Mouse (Mus musculus): Measurements from ENCODE around the gene Ttyh2. TPM values are rescaled to one million over a fixed set of nuclear protein-coding genes. Genes with fewer than 3 reads are reported as not detected.
A peak's percentile ranks its signal among the peaks of the same experiment; 100 is the strongest.

Ttyh2 gene
- polyA plus RNA-seq, 1 experiment from 2014 or later: 20.4 TPM

DNA sequence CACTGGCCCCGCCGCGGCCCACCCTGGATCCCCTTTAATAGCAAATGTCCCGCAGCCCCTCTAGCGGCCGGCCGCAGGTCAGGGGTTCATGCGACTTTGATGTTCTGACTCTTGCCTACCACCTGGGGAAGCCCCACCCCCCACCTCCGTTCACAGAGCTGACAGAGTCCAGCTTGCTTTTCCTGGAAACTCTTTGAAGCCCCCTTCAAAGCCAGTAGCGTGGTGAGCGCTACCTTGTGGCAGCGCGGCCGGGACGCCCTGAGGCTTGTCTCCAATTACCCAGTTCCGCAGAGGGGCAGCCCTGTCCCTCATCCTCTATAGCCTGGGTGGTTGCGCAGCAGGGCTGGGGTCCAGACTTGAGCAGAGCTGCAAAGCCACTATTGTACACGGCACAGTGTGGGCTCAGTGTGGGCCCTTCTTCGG is 35.5 kb upstream of the Ttyh2 start:
- H3K9me3 ChIP-seq (ENCODE audit: low read length): no peaks in the 10 kb centered on the region
- no peak overlapping the region for H3K9ac ChIP-seq (replicated peaks; ENCODE audit: low read length)
- no peak for ATAC-seq (ENCODE audit: low FRiP score, low TSS enrichment)
- peaks cover 41% of the 10 kb centered on the region for H3K27me3 ChIP-seq (ENCODE audit: insufficient read depth, low read length)
- peak overlapping the region; percentile 19; the same call in 1 of the 2 replicates for H3K4me2 ChIP-seq (replicated peaks; ENCODE audit: low read depth, low read length)
- no peak overlapping the region for H3K4me3 ChIP-seq (ENCODE audit: low read length)
- WGBS: 6% methylated on average over 19 of the region's 19 CpGs
- peaks cover 6% of the 10 kb centered on the region; the same call in 1 of the 2 replicates for H3K4me1 ChIP-seq (ENCODE audit: insufficient read depth, low read length)
- no peak overlapping the region for H3K27ac ChIP-seq (ENCODE audit: low read length)
- H3K36me3 ChIP-seq (ENCODE audit: insufficient read depth, low read length): no peaks in the 10 kb centered on the region

DNA sequence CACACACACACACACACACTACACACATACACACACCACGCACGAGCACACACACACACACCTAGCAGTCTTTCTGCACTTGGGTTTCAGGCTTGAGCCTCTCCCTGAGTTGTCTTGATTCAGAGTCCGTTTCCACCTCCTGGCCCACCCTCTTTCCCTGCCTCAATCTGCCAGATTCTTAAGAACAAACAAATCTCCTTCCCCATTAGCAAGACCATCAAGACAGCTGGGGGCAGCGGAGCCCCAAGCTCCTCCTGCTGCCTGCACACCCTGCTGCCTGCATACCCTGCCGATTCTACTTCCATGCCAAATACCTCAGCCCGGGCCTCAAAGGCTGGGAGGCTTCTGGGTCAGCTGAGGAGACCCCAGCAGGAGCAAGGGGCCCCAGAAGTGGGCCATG is 34.6 kb upstream of the Ttyh2 start:
- Histone ChIP-seq H3K4me3 (ENCODE audit: low read length) (no peak overlapping the region), H3K27ac (ENCODE audit: low read length) (no peak overlapping the region), H3K9me3 (ENCODE audit: low read length) (no peaks in the 10 kb centered on the region), H3K9ac (replicated peaks; ENCODE audit: low read length) (no peak overlapping the region), H3K4me2 (replicated peaks; ENCODE audit: low read depth, low read length) (no peak overlapping the region), H3K4me1 (ENCODE audit: insufficient read depth, low read length) (peaks cover 6% of the 10 kb centered on the region; the same call in 1 of the 2 replicates), H3K27me3 (ENCODE audit: insufficient read depth, low read length) (peaks cover 34% of the 10 kb centered on the region), H3K36me3 (ENCODE audit: insufficient read depth, low read length) (no peaks in the 10 kb centered on the region)
- no peak for ATAC-seq (ENCODE audit: low FRiP score, low TSS enrichment)
- WGBS: 43% methylated on average over 6 of the region's 6 CpGs

DNA sequence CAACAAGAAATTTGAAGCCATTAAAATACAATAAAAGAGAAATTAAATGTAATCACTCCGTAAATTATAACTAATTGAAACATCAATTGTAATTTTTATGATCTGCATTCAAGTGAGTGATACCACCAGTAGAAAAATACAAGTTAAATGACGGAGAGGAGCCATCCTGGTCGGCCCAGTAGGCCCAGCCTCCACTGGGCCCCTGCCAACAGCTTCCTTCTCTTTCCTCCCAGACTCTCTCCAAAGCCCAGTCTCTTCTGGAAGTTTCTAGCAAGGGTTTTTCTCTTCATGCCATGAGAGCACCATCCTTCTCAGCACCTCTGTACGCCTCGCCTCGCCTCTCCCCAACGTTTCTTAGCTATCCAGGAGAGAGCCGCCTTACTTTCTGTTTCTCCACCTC is 34.1 kb upstream of the Ttyh2 start:
- Histone ChIP-seq H3K36me3 (ENCODE audit: insufficient read depth, low read length) (no peaks in the 10 kb centered on the region), H3K9ac (replicated peaks; ENCODE audit: low read length) (no peak overlapping the region), H3K4me1 (ENCODE audit: insufficient read depth, low read length) (peaks cover 6% of the 10 kb centered on the region; the same call in 1 of the 2 replicates), H3K27me3 (ENCODE audit: insufficient read depth, low read length) (peaks cover 31% of the 10 kb centered on the region), H3K9me3 (ENCODE audit: low read length) (no peaks in the 10 kb centered on the region), H3K4me3 (ENCODE audit: low read length) (no peak overlapping the region), H3K27ac (ENCODE audit: low read length) (no peak overlapping the region), H3K4me2 (replicated peaks; ENCODE audit: low read depth, low read length) (no peak overlapping the region)
- 81% methylated on average over 8 of the region's 8 CpGs for WGBS
- no peak for ATAC-seq (ENCODE audit: low FRiP score, low TSS enrichment)

DNA sequence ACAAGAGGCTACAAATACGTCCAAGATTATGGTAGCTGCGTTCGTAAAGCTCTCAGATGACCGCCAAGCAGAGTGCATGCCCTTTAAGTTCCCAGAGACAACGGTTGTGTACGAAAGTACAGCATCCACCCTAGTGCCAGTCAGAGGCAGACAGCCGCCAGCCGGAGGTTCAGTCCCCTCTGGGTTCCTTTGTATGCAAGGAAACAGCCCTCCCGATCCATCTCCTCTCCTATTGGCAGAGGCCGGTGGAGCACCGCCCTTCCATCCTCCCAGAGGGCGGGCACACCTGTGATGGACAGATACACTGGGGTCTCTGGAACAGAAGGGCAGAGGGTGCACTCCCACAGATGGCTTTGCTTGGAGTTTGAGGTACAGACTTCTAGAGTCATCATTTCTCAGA is 33.0 kb upstream of the Ttyh2 start:
- Histone ChIP-seq H3K9ac (replicated peaks; ENCODE audit: low read length) (no peak overlapping the region), H3K4me1 (ENCODE audit: insufficient read depth, low read length) (peaks cover 6% of the 10 kb centered on the region; the same call in 1 of the 2 replicates), H3K4me3 (ENCODE audit: low read length) (no peak overlapping the region), H3K27ac (ENCODE audit: low read length) (no peak overlapping the region), H3K4me2 (replicated peaks; ENCODE audit: low read depth, low read length) (no peak overlapping the region), H3K9me3 (ENCODE audit: low read length) (peaks cover 3% of the 10 kb centered on the region; the same call in 1 of the 2 replicates), H3K36me3 (ENCODE audit: insufficient read depth, low read length) (no peaks in the 10 kb centered on the region), H3K27me3 (ENCODE audit: insufficient read depth, low read length) (peaks cover 26% of the 10 kb centered on the region)
- ATAC-seq (ENCODE audit: low FRiP score, low TSS enrichment): 0 out of 2 replicates have a peak, but pooled peaks have one; percentile 49
- WGBS: 62% methylated on average over 12 of the region's 12 CpGs

DNA sequence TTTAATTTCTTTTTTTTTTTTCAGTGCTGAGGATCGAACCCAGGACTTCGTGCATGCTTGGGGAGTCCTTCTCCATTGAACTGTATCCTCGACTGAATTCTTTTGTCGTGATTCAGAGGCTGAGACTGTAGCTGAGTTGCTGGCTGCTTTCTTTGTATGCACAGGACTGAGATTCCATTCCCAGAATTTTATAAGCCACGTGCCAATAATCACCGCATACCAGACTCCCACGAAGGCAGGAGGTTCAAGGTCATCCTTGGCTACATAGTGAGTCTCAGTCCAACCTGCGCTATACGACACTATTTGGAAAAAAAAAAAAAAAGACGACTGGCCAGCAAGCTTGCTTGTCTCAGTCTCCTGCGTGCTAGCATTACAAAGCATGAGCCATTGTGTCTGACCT is 32.3 kb upstream of the Ttyh2 start:
- Histone ChIP-seq H3K4me3 (ENCODE audit: low read length) (no peak overlapping the region), H3K36me3 (ENCODE audit: insufficient read depth, low read length) (no peaks in the 10 kb centered on the region), H3K4me1 (ENCODE audit: insufficient read depth, low read length) (peaks cover 6% of the 10 kb centered on the region; the same call in 1 of the 2 replicates), H3K9me3 (ENCODE audit: low read length) (peaks cover 3% of the 10 kb centered on the region; the same call in 1 of the 2 replicates), H3K4me2 (replicated peaks; ENCODE audit: low read depth, low read length) (no peak overlapping the region), H3K27me3 (ENCODE audit: insufficient read depth, low read length) (peaks cover 21% of the 10 kb centered on the region), H3K27ac (ENCODE audit: low read length) (no peak overlapping the region), H3K9ac (replicated peaks; ENCODE audit: low read length) (no peak overlapping the region)
- 59% methylated on average over 11 of the region's 11 CpGs for WGBS
- ATAC-seq (ENCODE audit: low FRiP score, low TSS enrichment): no peak

DNA sequence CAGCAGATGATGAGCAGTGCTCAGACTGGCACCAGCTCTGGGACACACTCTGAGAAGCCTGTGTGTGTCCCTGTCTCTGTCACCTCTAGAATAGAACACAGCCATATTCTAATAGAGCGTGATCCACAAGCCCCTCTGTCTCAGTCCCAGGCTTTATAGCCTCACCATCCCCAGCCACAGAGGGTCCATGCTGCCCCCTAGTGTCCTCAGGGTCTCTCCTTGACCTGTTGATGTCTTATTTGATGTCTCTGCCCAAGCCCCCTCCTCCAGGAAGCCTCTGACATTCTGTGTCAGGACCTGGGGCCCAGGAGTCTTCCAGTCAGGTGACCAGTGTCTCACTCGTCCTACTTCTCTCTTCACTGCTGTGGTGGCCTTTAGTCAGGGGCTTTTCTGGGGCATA is 31.1 kb upstream of the Ttyh2 start:
- Histone ChIP-seq H3K9ac (replicated peaks; ENCODE audit: low read length) (no peak overlapping the region), H3K9me3 (ENCODE audit: low read length) (peaks cover 3% of the 10 kb centered on the region; the same call in 1 of the 2 replicates), H3K36me3 (ENCODE audit: insufficient read depth, low read length) (no peaks in the 10 kb centered on the region), H3K4me2 (replicated peaks; ENCODE audit: low read depth, low read length) (no peak overlapping the region), H3K27me3 (ENCODE audit: insufficient read depth, low read length) (peaks cover 10% of the 10 kb centered on the region), H3K27ac (ENCODE audit: low read length) (no peak overlapping the region), H3K4me3 (ENCODE audit: low read length) (no peak overlapping the region), H3K4me1 (ENCODE audit: insufficient read depth, low read length) (peaks cover 6% of the 10 kb centered on the region; the same call in 1 of the 2 replicates)
- ATAC-seq (ENCODE audit: low FRiP score, low TSS enrichment): no peak
- WGBS: 63% methylated on average over 2 of the region's 2 CpGs

DNA sequence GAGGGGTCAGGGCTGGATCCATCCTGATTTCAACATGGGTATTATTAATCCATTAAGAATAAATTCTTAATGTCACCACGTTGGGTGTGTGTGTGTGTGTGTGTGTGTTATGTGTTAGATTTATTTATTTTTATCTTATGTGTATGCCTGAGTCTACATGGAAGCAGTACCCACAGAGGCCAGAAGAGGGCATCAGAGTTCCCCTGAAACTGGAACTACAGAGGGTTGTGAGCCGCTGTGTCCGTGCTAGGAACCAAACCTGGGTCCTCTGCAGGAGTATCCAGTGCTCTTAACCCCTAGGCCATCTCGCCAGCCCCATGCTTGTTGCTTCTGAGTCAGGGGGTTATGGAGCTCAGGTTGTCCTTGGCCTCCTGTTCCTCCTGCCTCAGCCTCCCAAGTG is 25.7 kb upstream of the Ttyh2 start:
- Histone ChIP-seq H3K27me3 (ENCODE audit: insufficient read depth, low read length) (no peaks in the 10 kb centered on the region), H3K4me1 (ENCODE audit: insufficient read depth, low read length) (no peaks in the 10 kb centered on the region), H3K4me2 (replicated peaks; ENCODE audit: low read depth, low read length) (no peak overlapping the region), H3K9me3 (ENCODE audit: low read length) (peaks cover 3% of the 10 kb centered on the region; the same call in 1 of the 2 replicates), H3K9ac (replicated peaks; ENCODE audit: low read length) (no peak overlapping the region), H3K4me3 (ENCODE audit: low read length) (no peak overlapping the region), H3K27ac (ENCODE audit: low read length) (no peak overlapping the region), H3K36me3 (ENCODE audit: insufficient read depth, low read length) (no peaks in the 10 kb centered on the region)
- ATAC-seq (ENCODE audit: low FRiP score, low TSS enrichment): no peak
- WGBS: 70% methylated on average over 4 of the region's 4 CpGs

DNA sequence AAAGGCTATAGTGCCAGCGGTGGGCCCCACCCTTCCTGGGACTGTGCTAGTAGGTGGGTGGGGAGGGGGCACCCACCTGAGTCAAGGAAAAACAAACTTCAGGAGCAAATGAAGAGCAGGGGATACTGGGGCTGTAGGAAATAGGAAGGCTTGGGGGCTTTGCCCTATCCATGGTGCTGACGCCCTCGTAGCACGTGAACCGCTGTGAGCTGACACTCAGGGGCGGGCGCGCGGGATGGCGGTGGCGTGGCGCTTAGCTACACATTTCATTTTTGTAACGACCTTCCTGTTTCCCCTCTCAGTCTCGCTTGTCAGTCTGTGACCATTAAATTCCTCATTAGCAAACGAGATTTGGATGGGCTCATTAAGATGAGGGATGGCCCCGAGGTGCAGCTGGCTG is 22.7 kb upstream of the Ttyh2 start:
- no peaks in the 10 kb centered on the region for H3K9me3 ChIP-seq (ENCODE audit: low read length)
- H3K4me3 ChIP-seq (ENCODE audit: low read length): no peak overlapping the region
- WGBS: 4% methylated on average over 16 of the region's 16 CpGs
- H3K9ac ChIP-seq (replicated peaks; ENCODE audit: low read length): no peak overlapping the region
- no peak for ATAC-seq (ENCODE audit: low FRiP score, low TSS enrichment)
- no peaks in the 10 kb centered on the region for H3K4me1 ChIP-seq (ENCODE audit: insufficient read depth, low read length)
- H3K27ac ChIP-seq (ENCODE audit: low read length): no peak overlapping the region
- H3K27me3 ChIP-seq (ENCODE audit: insufficient read depth, low read length): peaks cover 5% of the 10 kb centered on the region; the same call in 1 of the 2 replicates
- no peak overlapping the region for H3K4me2 ChIP-seq (replicated peaks; ENCODE audit: low read depth, low read length)
- H3K36me3 ChIP-seq (ENCODE audit: insufficient read depth, low read length): no peaks in the 10 kb centered on the region

DNA sequence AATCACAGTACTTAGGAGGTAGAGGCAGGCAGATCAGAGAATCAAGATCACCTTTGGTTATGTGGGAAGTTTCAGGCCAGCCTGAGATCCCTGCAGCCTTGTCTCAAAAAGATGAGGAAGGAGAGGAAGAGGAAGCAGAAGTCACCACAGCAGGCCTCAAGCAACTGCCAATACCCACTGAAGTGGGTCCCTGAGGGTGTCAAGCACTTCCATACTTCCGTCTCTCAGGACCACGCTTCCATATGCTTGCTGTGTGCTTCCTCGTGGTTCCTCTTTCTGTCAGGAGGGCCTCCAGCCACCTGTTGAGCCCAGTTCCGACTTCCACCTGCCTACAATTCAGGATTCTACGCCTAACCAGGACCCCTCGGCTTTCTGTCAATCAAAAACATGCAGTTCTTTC is 21.6 kb upstream of the Ttyh2 start:
- no peak overlapping the region for H3K27ac ChIP-seq (ENCODE audit: low read length)
- ATAC-seq (ENCODE audit: low FRiP score, low TSS enrichment): no peak
- no peaks in the 10 kb centered on the region for H3K36me3 ChIP-seq (ENCODE audit: insufficient read depth, low read length)
- no peaks in the 10 kb centered on the region for H3K4me1 ChIP-seq (ENCODE audit: insufficient read depth, low read length)
- peaks cover 5% of the 10 kb centered on the region; the same call in 1 of the 2 replicates for H3K27me3 ChIP-seq (ENCODE audit: insufficient read depth, low read length)
- H3K9ac ChIP-seq (replicated peaks; ENCODE audit: low read length): no peak overlapping the region
- no peak overlapping the region for H3K4me3 ChIP-seq (ENCODE audit: low read length)
- H3K9me3 ChIP-seq (ENCODE audit: low read length): no peaks in the 10 kb centered on the region
- whole genome bisulfite sequencing: 81% methylated on average over 6 of the region's 6 CpGs
- no peak overlapping the region for H3K4me2 ChIP-seq (replicated peaks; ENCODE audit: low read depth, low read length)

DNA sequence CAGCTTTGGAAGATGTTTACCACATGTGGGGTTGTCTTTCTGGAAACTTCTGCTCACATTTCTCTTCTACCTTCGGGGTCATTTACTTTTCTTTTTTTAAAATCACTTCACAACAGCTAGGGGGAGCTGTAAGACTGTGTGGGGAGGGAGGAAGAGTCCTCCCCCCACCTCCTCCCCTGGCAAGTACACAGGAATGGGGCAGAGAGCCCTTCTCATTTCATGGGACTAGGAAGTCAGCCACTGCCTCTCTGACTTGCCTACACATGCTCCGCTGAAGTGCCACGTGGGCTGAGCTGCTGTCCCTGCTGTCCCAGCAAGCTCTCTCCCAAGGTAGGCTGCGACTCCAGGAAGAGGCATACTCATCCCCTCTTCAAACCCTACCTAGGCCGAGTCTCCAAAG is 20.7 kb upstream of the Ttyh2 start:
- Histone ChIP-seq H3K27ac (ENCODE audit: low read length) (no peak overlapping the region), H3K9ac (replicated peaks; ENCODE audit: low read length) (no peak overlapping the region), H3K36me3 (ENCODE audit: insufficient read depth, low read length) (no peaks in the 10 kb centered on the region), H3K4me2 (replicated peaks; ENCODE audit: low read depth, low read length) (no peak overlapping the region), H3K9me3 (ENCODE audit: low read length) (no peaks in the 10 kb centered on the region), H3K4me1 (ENCODE audit: insufficient read depth, low read length) (no peaks in the 10 kb centered on the region), H3K4me3 (ENCODE audit: low read length) (no peak overlapping the region), H3K27me3 (ENCODE audit: insufficient read depth, low read length) (peaks cover 5% of the 10 kb centered on the region; the same call in 1 of the 2 replicates)
- 55% methylated on average over 5 of the region's 5 CpGs for WGBS
- no peak for ATAC-seq (ENCODE audit: low FRiP score, low TSS enrichment)
